Mouse (Mus musculus) spleen, adult 2 months (tissue): ENCODE results near the gene Gps2. TPM values are rescaled to one million over a fixed set of nuclear protein-coding genes. Genes with fewer than 3 reads are reported as not detected.

Experiments used
- DNase-seq, 2 experiments: peaks; one replicate each; pipeline versions ENCODE4 v3.0.0 to v3.0.0-alpha.2; 2012 to 2021; ENCODE audit warnings: low spot score in 2 of 2, low read depth in 1 of 2
- H3K27ac ChIP-seq: fragments of 200-500 bp; 2 replicates; pipeline ENCODE4 v1.5.1; 2012; ENCODE audit warnings: low read length, inconsistent platforms; ENCODE audit not compliant: insufficient read depth
- H3K27me3 ChIP-seq: fragments of 200-500 bp; 2 replicates; pipeline ENCODE4 v1.6.1; 2012; ENCODE audit warnings: mild to moderate bottlenecking, moderate library complexity, low read length, inconsistent platforms; ENCODE audit not compliant: control insufficient read depth, insufficient read depth
- H3K36me3 ChIP-seq: fragments of 200-500 bp; 2 replicates; pipeline ENCODE4 v1.6.1; 2012; ENCODE audit warnings: mild to moderate bottlenecking, low read length, inconsistent platforms; ENCODE audit not compliant: control insufficient read depth, insufficient read depth
- H3K4me1 ChIP-seq: fragments of 200-500 bp; 2 replicates; pipeline ENCODE4 v1.6.1; 2011; ENCODE audit warnings: inconsistent platforms; ENCODE audit not compliant: control insufficient read depth, insufficient read depth, insufficient read length
- H3K4me3 ChIP-seq: fragments of 200-500 bp; 2 replicates; pipeline ENCODE4 v1.5.1; 2011; ENCODE audit warnings: mild to moderate bottlenecking, inconsistent platforms; ENCODE audit not compliant: insufficient read depth, insufficient read length; ENCODE audit errors: extremely low read depth
- CTCF ChIP-seq: fragments of 200-500 bp; IDR thresholded peaks from 2 replicates; pipeline ENCODE4 v1.5.1; 2011; ENCODE audit warnings: mild to moderate bottlenecking, inconsistent platforms; ENCODE audit not compliant: insufficient read depth, insufficient read length, insufficient replicate concordance; ENCODE audit errors: extremely low read depth
- POLR2A ChIP-seq: fragments of 200-500 bp; IDR thresholded peaks from 2 replicates; pipeline ENCODE4 v1.6.1; 2011; ENCODE audit warnings: low read depth, low read length, inconsistent platforms
- WGBS: fragments of 180-500 bp; shearing (Covaris S2); methylation state at CpG from one replicate; pipeline ENCODE4 v1.1.7; 2018; 5-methylcytosine and 5-hydroxymethylcytosine counted together
- polyA plus RNA-seq: library from polyadenylated mRNA; depleted of rRNA; stranded (reverse); fragments of >200 nt; gene quantifications from 2 replicates; pipeline ENCODE4 v1.2.3, GENCODE M21; 2012

The Gps2 gene
- polyA plus RNA-seq, 1 experiment = 119 TPM

GRCm38 (mm10) chr11:69940962-69941361 lies 27.3 kb downstream of the Gps2 start:
- Histone ChIP-seq H3K4me1 (peaks cover 2% of the 10 kb centered on the region), H3K4me3 (no peak overlapping the region), H3K27ac (no peak overlapping the region), H3K27me3 (peaks cover 7% of the 10 kb centered on the region), H3K36me3 (no peaks in the 10 kb centered on the region)
- 98% methylated on average over 4 of the region's 4 CpGs for WGBS
- no peak for DNase-seq
- TF ChIP-seq CTCF = no peak
- TF ChIP-seq POLR2A = no peak

GRCm38 (mm10) chr11:69945216-69945615 lies 31.5 kb downstream of the Gps2 start:
- no peak for TF ChIP-seq POLR2A
- Histone ChIP-seq H3K27me3 (0 out of 2 replicates have a peak, but pooled peaks cover 2% of the 10 kb centered on the region), H3K36me3 (no peaks in the 10 kb centered on the region), H3K4me3 (no peak overlapping the region), H3K4me1 (peaks cover 4% of the 10 kb centered on the region; the same call in 1 of the 2 replicates), H3K27ac (no peak overlapping the region)
- no peak for DNase-seq
- 93% methylated on average over 13 of the region's 13 CpGs for WGBS

GRCm38 (mm10) chr11:69945997-69946891 lies 32.6 kb downstream of the Gps2 start:
- TF ChIP-seq CTCF (no peak), POLR2A (no peak)
- Histone ChIP-seq H3K4me1 (peaks cover 4% of the 10 kb centered on the region; the same call in 1 of the 2 replicates), H3K27me3 (peaks cover 2% of the 10 kb centered on the region; the same call in 1 of the 2 replicates), H3K27ac (no peak overlapping the region), H3K36me3 (no peaks in the 10 kb centered on the region), H3K4me3 (no peak overlapping the region; the same call in 1 of the 2 replicates)
- no peak for DNase-seq
- 91% methylated on average over 18 of the region's 18 CpGs for WGBS

- TF ChIP-seq CTCF (no peak), POLR2A (no peak)
- H3K4me3 ChIP-seq = peak overlapping the region; percentile 35; the same call in 1 of the 2 replicates
- no peak for DNase-seq
- peaks cover 4% of the 10 kb centered on the region; the same call in 1 of the 2 replicates for H3K4me1 ChIP-seq
- no peaks in the 10 kb centered on the region for H3K36me3 ChIP-seq
- no peak overlapping the region; the same call in 1 of the 2 replicates for H3K27ac ChIP-seq
- peaks cover 2% of the 10 kb centered on the region; the same call in 1 of the 2 replicates for H3K27me3 ChIP-seq
- WGBS = 26% methylated on average over 29 of the region's 29 CpGs
These were observed 33.8 kb downstream of the Gps2 start for GRCm38 (mm10) chr11:69947337-69948065.

- peak in 1 of 2 experiments; percentile 83 for DNase-seq
- peaks cover 4% of the 10 kb centered on the region; the same call in 1 of the 2 replicates for H3K4me1 ChIP-seq
- H3K4me3 ChIP-seq = peak within 1 kb of the TSS; percentile 35
- WGBS = 2% methylated on average over 34 of the region's 34 CpGs
- no peak for TF ChIP-seq POLR2A
- TF ChIP-seq CTCF = no peak
- H3K36me3 ChIP-seq = no peaks in the 10 kb centered on the region
- H3K27ac ChIP-seq = no peak within 1 kb of the TSS; the same call in 1 of the 2 replicates
- H3K27me3 ChIP-seq = peaks cover 2% of the 10 kb centered on the region; the same call in 1 of the 2 replicates
These were observed 34.5 kb downstream of the Gps2 start, which contains the start of gene Slc2a4 for GRCm38 (mm10) chr11:69948066-69948762. Slc2a4 (minus strand) TSS chr11:69948188.

GRCm38 (mm10) chr11:69948763-69949150 lies 35.1 kb downstream of the Gps2 start:
- H3K27ac ChIP-seq = no peak overlapping the region

More at GRCm38 (mm10) chr11:69948763-69949150, 35.1 kb downstream of the Gps2 start:
- 1% methylated on average over 14 of the region's 14 CpGs for WGBS
- peak; percentile 95 for TF ChIP-seq CTCF
- no peak for TF ChIP-seq POLR2A
- Histone ChIP-seq H3K36me3 (no peaks in the 10 kb centered on the region), H3K4me3 (peak overlapping the region; percentile 5; the same call in 1 of the 2 replicates), H3K27me3 (peaks cover 2% of the 10 kb centered on the region; the same call in 1 of the 2 replicates), H3K4me1 (peaks cover 4% of the 10 kb centered on the region; the same call in 1 of the 2 replicates)
- DNase-seq = peak; percentile 73 to 80
